Mouse (Mus musculus): ENCODE data around the gene Usp6nl. TPM values are rescaled to one million over a fixed set of nuclear protein-coding genes. Genes with fewer than 3 reads are reported as not detected.
A peak's percentile ranks its signal among the peaks of the same experiment; 100 is the strongest.

The Usp6nl gene
- polyA plus RNA-seq, 2 experiments, result 2.8 to 3.3 TPM

GRCm38 (mm10) chr2:6378590-6379205 lies 56.2 kb downstream of the Usp6nl start:
- H3K27ac ChIP-seq, result no peak overlapping the region
- WGBS (ENCODE audit: insufficient replicate concordance), result 40% methylated on average over 8 of the region's 8 CpGs
- TF ChIP-seq CTCF (IDR thresholded peaks at IDR 0.05; ENCODE audit: low read depth) (no peak), EP300 (IDR thresholded peaks at IDR 0.05; ENCODE audit: low read depth) (no peak)

GRCm38 (mm10) chr2:6379731-6380212 lies 57.3 kb downstream of the Usp6nl start:
- H3K4me2 ChIP-seq (ENCODE audit: low read depth), result no peak overlapping the region

More at GRCm38 (mm10) chr2:6378590-6379205, 56.2 kb downstream of the Usp6nl start:
- no peaks in the 10 kb centered on the region for H3K27me3 ChIP-seq (ENCODE audit: control insufficient read depth, insufficient read depth, low read length)
- H3K4me1 ChIP-seq (replicated peaks; ENCODE audit: control insufficient read depth in 2 of 2, insufficient read depth in 2 of 2, low read length in 1 of 2), result peaks cover 11 to 23% of the 10 kb centered on the region in 2 experiments
- no peaks in the 10 kb centered on the region for H3K36me3 ChIP-seq (replicated peaks; ENCODE audit: control insufficient read depth, insufficient read depth, low read depth)
- H3K4me3 ChIP-seq (ENCODE audit: insufficient read depth in 1 of 2, low read depth in 2 of 2, low read length in 2 of 2), result no peak overlapping the region
- DNase-seq (ENCODE audit: low read depth in 3 of 3, low spot score in 3 of 3) (peak in 1 of 3 experiments; percentile 12), ATAC-seq (ENCODE audit: insufficient read depth) (peak; percentile 73)
- H3K9ac ChIP-seq (replicated peaks), result no peak overlapping the region
- H3K4me2 ChIP-seq (ENCODE audit: low read depth), result peak overlapping the region; percentile 13; the same call in 1 of the 2 replicates
- H3K9me3 ChIP-seq (ENCODE audit: control insufficient read depth, low read length), result no peaks in the 10 kb centered on the region

GRCm38 (mm10) chr2:6380401-6380800 lies 57.9 kb downstream of the Usp6nl start:
- ATAC-seq (ENCODE audit: insufficient read depth), result no peak
- Histone ChIP-seq H3K36me3 (replicated peaks; ENCODE audit: control insufficient read depth, insufficient read depth, low read depth) (no peaks in the 10 kb centered on the region), H3K27me3 (ENCODE audit: control insufficient read depth, insufficient read depth, low read length) (no peaks in the 10 kb centered on the region), H3K4me1 (replicated peaks; ENCODE audit: control insufficient read depth in 2 of 2, insufficient read depth in 2 of 2, low read length in 1 of 2) (peaks cover 11 to 23% of the 10 kb centered on the region in 2 experiments), H3K4me2 (ENCODE audit: low read depth) (no peak overlapping the region), H3K4me3 (ENCODE audit: insufficient read depth in 1 of 2, low read depth in 2 of 2, low read length in 2 of 2) (no peak overlapping the region), H3K27ac (no peak overlapping the region), H3K9ac (replicated peaks) (no peak overlapping the region), H3K9me3 (ENCODE audit: control insufficient read depth, low read length) (no peaks in the 10 kb centered on the region)
- WGBS (ENCODE audit: insufficient replicate concordance), result 74% methylated on average over 9 of the region's 9 CpGs
- no peak for TF ChIP-seq EP300 (IDR thresholded peaks at IDR 0.05; ENCODE audit: low read depth)
- TF ChIP-seq CTCF (IDR thresholded peaks at IDR 0.05; ENCODE audit: low read depth), result no peak
- no peak for DNase-seq (ENCODE audit: low read depth in 3 of 3, low spot score in 3 of 3)

More at GRCm38 (mm10) chr2:6379731-6380212, 57.3 kb downstream of the Usp6nl start:
- Histone ChIP-seq H3K9me3 (ENCODE audit: control insufficient read depth, low read length) (no peaks in the 10 kb centered on the region), H3K9ac (replicated peaks) (no peak overlapping the region), H3K4me3 (ENCODE audit: insufficient read depth in 1 of 2, low read depth in 2 of 2, low read length in 2 of 2) (no peak overlapping the region), H3K27me3 (ENCODE audit: control insufficient read depth, insufficient read depth, low read length) (no peaks in the 10 kb centered on the region), H3K4me1 (replicated peaks; ENCODE audit: control insufficient read depth in 2 of 2, insufficient read depth in 2 of 2, low read length in 1 of 2) (peaks cover 11 to 23% of the 10 kb centered on the region in 2 experiments), H3K27ac (no peak overlapping the region), H3K36me3 (replicated peaks; ENCODE audit: control insufficient read depth, insufficient read depth, low read depth) (no peaks in the 10 kb centered on the region)
- ATAC-seq (ENCODE audit: insufficient read depth), result no peak
- TF ChIP-seq CTCF (IDR thresholded peaks at IDR 0.05; ENCODE audit: low read depth) (no peak), EP300 (IDR thresholded peaks at IDR 0.05; ENCODE audit: low read depth) (no peak)
- no peak for DNase-seq (ENCODE audit: low read depth in 3 of 3, low spot score in 3 of 3)
- 68% methylated on average over 8 of the region's 8 CpGs for WGBS (ENCODE audit: insufficient replicate concordance)

- Histone ChIP-seq H3K4me3 (ENCODE audit: insufficient read depth in 1 of 2, low read depth in 2 of 2, low read length in 2 of 2) (no peak overlapping the region), H3K27ac (no peak overlapping the region), H3K36me3 (replicated peaks; ENCODE audit: control insufficient read depth, insufficient read depth, low read depth) (no peaks in the 10 kb centered on the region), H3K27me3 (ENCODE audit: control insufficient read depth, insufficient read depth, low read length) (no peaks in the 10 kb centered on the region), H3K9me3 (ENCODE audit: control insufficient read depth, low read length) (no peaks in the 10 kb centered on the region), H3K4me2 (ENCODE audit: low read depth) (no peak overlapping the region), H3K9ac (replicated peaks) (no peak overlapping the region), H3K4me1 (replicated peaks; ENCODE audit: control insufficient read depth in 2 of 2, insufficient read depth in 2 of 2, low read length in 1 of 2) (peaks cover 0 to 14% of the 10 kb centered on the region in 2 experiments; a peak in 3 of 4 replicates)
- ATAC-seq (ENCODE audit: insufficient read depth) (no peak), DNase-seq (ENCODE audit: low read depth in 3 of 3, low spot score in 3 of 3) (no peak)
- 54% methylated on average over 14 of the region's 14 CpGs for WGBS (ENCODE audit: insufficient replicate concordance)
- TF ChIP-seq CTCF (IDR thresholded peaks at IDR 0.05; ENCODE audit: low read depth), result no peak
- TF ChIP-seq EP300 (IDR thresholded peaks at IDR 0.05; ENCODE audit: low read depth), result no peak
Observed at GRCm38 (mm10) chr2:6384407-6385146, 62.1 kb downstream of the Usp6nl start.

GRCm38 (mm10) chr2:6389162-6389561 lies 66.7 kb downstream of the Usp6nl start:
- H3K4me3 ChIP-seq (ENCODE audit: insufficient read depth in 1 of 2, low read depth in 2 of 2, low read length in 2 of 2), result no peak overlapping the region
- no peak for DNase-seq (ENCODE audit: low read depth in 3 of 3, low spot score in 3 of 3)
- ATAC-seq (ENCODE audit: insufficient read depth), result 0 out of 2 replicates have a peak, but pooled peaks have one; percentile 25
- H3K9me3 ChIP-seq (ENCODE audit: control insufficient read depth, low read length), result no peaks in the 10 kb centered on the region
- H3K27me3 ChIP-seq (ENCODE audit: control insufficient read depth, insufficient read depth, low read length), result no peaks in the 10 kb centered on the region
- no peaks in the 10 kb centered on the region for H3K36me3 ChIP-seq (replicated peaks; ENCODE audit: control insufficient read depth, insufficient read depth, low read depth)
- no peak overlapping the region for H3K9ac ChIP-seq (replicated peaks)
- TF ChIP-seq CTCF (IDR thresholded peaks at IDR 0.05; ENCODE audit: low read depth) (no peak), EP300 (IDR thresholded peaks at IDR 0.05; ENCODE audit: low read depth) (no peak)
- no peak overlapping the region for H3K4me2 ChIP-seq (ENCODE audit: low read depth)
- no peak overlapping the region for H3K27ac ChIP-seq
- peaks cover 3 to 18% of the 10 kb centered on the region in 2 experiments for H3K4me1 ChIP-seq (replicated peaks; ENCODE audit: control insufficient read depth in 2 of 2, insufficient read depth in 2 of 2, low read length in 1 of 2)
- 60% methylated on average over 3 of the region's 3 CpGs for WGBS (ENCODE audit: insufficient replicate concordance)
